Comparison of ENCODE assay signal across 22 mouse cellular contexts in genomic region chr10:78383567-78383966, GRCm38 (mm10).
"Had no signal": no experiment of that assay in that cellular context is flagged by ENCODE, and none has a peak within 500 bp of the region (broad histone marks: within the 10 kb centered on the region; RNA-seq: fewer than 3 reads in every experiment).

No protein-coding gene starts in this region.

- H3K27me3 ChIP-seq: limb, embryonic 13.5 days; limb, embryonic 15.5 days; lung, embryonic 15.5 days; megakaryocyte, embryonic 14.5 days; midbrain, embryonic 13.5 days; midbrain, embryonic 15.5 days had no signal

- H3K9me3 ChIP-seq: limb, embryonic 10.5 days; limb, embryonic 12.5 days; limb, embryonic 15.5 days; liver, embryonic 15.5 days; lung, embryonic 15.5 days; midbrain, embryonic 10.5 days; midbrain, embryonic 12.5 days; midbrain, embryonic 15.5 days; neural tube, embryonic 12.5 days had no signal

- ATAC-seq: liver, embryonic 12.5 days; liver, postnatal 0 days; lung, postnatal 0 days; midbrain, embryonic 13.5 days; midbrain, embryonic 15.5 days; midbrain, embryonic 16.5 days had no signal

- H3K36me3 ChIP-seq: limb, embryonic 10.5 days; limb, embryonic 12.5 days; limb, embryonic 13.5 days; limb, embryonic 15.5 days; liver, embryonic 12.5 days; liver, embryonic 13.5 days; liver, embryonic 15.5 days; lung, embryonic 15.5 days; midbrain, embryonic 10.5 days; midbrain, embryonic 12.5 days; midbrain, embryonic 13.5 days; midbrain, embryonic 15.5 days; neural tube, embryonic 12.5 days had no signal

- H3K4me1 ChIP-seq: limb, embryonic 12.5 days; limb, embryonic 13.5 days; limb, embryonic 15.5 days; liver, embryonic 12.5 days; liver, embryonic 13.5 days; liver, embryonic 15.5 days; lung, embryonic 15.5 days; midbrain, embryonic 10.5 days; midbrain, embryonic 12.5 days; midbrain, embryonic 13.5 days; midbrain, embryonic 15.5 days; neural tube, embryonic 12.5 days had no signal

- H3K9ac ChIP-seq: limb, embryonic 12.5 days; limb, embryonic 13.5 days; limb, embryonic 15.5 days; liver, embryonic 12.5 days; liver, embryonic 13.5 days; liver, embryonic 14.5 days; liver, embryonic 15.5 days; liver, postnatal 0 days; lung, embryonic 14.5 days; lung, embryonic 15.5 days; midbrain, embryonic 12.5 days; midbrain, embryonic 13.5 days; midbrain, embryonic 15.5 days; neural tube, embryonic 12.5 days had no signal

- H3K4me3 ChIP-seq: limb, embryonic 10.5 days; limb, embryonic 12.5 days; limb, embryonic 13.5 days; limb, embryonic 15.5 days; liver, embryonic 12.5 days; liver, embryonic 13.5 days; liver, embryonic 15.5 days; lung, embryonic 15.5 days; megakaryocyte, embryonic 14.5 days; midbrain, embryonic 10.5 days; midbrain, embryonic 12.5 days; midbrain, embryonic 13.5 days; midbrain, embryonic 15.5 days; neural tube, embryonic 12.5 days had no signal

- H3K4me2 ChIP-seq: limb, embryonic 12.5 days; limb, embryonic 13.5 days; limb, embryonic 15.5 days; liver, embryonic 11.5 days; liver, embryonic 12.5 days; liver, embryonic 13.5 days; liver, embryonic 15.5 days; lung, embryonic 14.5 days; lung, embryonic 15.5 days; midbrain, embryonic 11.5 days; midbrain, embryonic 12.5 days; midbrain, embryonic 13.5 days; midbrain, embryonic 15.5 days; neural tube, embryonic 12.5 days had no signal

- H3K27ac ChIP-seq: limb, embryonic 10.5 days; limb, embryonic 12.5 days; limb, embryonic 13.5 days; limb, embryonic 15.5 days; liver, embryonic 12.5 days; liver, embryonic 13.5 days; liver, embryonic 14.5 days; liver, embryonic 15.5 days; lung, embryonic 15.5 days; macrophage; midbrain, embryonic 10.5 days; midbrain, embryonic 12.5 days; midbrain, embryonic 13.5 days; midbrain, embryonic 15.5 days; neural tube, embryonic 12.5 days had no signal
